ENCODE assay signal across 20 mouse cellular contexts in genomic region chr4:130389927-130390326, GRCm38 (mm10). TPM values are rescaled to one million over a fixed set of nuclear protein-coding genes. Genes with fewer than 3 reads are reported as not detected.
DNase-seq lines count a peak whose midpoint lies in the region; ATAC-seq and TF ChIP-seq lines count a peak whose summit lies in the region.
"Had no signal": no experiment of that assay in that cellular context is flagged by ENCODE, and none has a peak within 500 bp of the region (broad histone marks: within the 10 kb centered on the region; RNA-seq: fewer than 3 reads in every experiment).

No protein-coding gene starts in this region.

- no peak for TF ChIP-seq CTCF in intestine, postnatal 0 days (IDR thresholded peaks at IDR 0.05; ENCODE audit: low read depth)

- no peak overlapping the region for H3K27ac ChIP-seq in intestine, embryonic 15.5 days
- H3K27ac ChIP-seq in intestine, postnatal 0 days (ENCODE audit: low read depth, low read length), result no peak overlapping the region
- no peak overlapping the region for H3K27ac ChIP-seq in intestine, embryonic 16.5 days (ENCODE audit: low read length)
- H3K27ac ChIP-seq: embryonic facial prominence, embryonic 15.5 days; forebrain, embryonic 10.5 days had no signal

- no peaks in the 10 kb centered on the region for H3K9me3 ChIP-seq in intestine, embryonic 15.5 days
- no peaks in the 10 kb centered on the region for H3K9me3 ChIP-seq in intestine, postnatal 0 days (ENCODE audit: control insufficient read depth)
- H3K9me3 ChIP-seq in intestine, embryonic 16.5 days (ENCODE audit: control insufficient read depth, low read length), result no peaks in the 10 kb centered on the region
- H3K9me3 ChIP-seq: embryonic facial prominence, embryonic 13.5 days; embryonic facial prominence, embryonic 15.5 days; forebrain, embryonic 10.5 days; forebrain, embryonic 12.5 days; G1E had no signal

- H3K36me3 ChIP-seq in intestine, embryonic 15.5 days, result peaks cover 16% of the 10 kb centered on the region
- peaks cover 40% of the 10 kb centered on the region for H3K36me3 ChIP-seq in intestine, postnatal 0 days (ENCODE audit: control insufficient read depth, insufficient read depth)
- H3K36me3 ChIP-seq in intestine, embryonic 16.5 days (ENCODE audit: control insufficient read depth, insufficient read depth, low read length), result peaks cover 23% of the 10 kb centered on the region

- no peak overlapping the region for H3K4me3 ChIP-seq in intestine, embryonic 15.5 days (replicated peaks)
- H3K4me3 ChIP-seq in intestine, postnatal 0 days (ENCODE audit: low read depth, low read length), result no peak overlapping the region
- H3K4me3 ChIP-seq in intestine, embryonic 16.5 days (ENCODE audit: low read length), result no peak overlapping the region
- H3K4me3 ChIP-seq: embryonic facial prominence, embryonic 13.5 days; embryonic facial prominence, embryonic 15.5 days; erythroblast, embryonic 14.5 days; forebrain, embryonic 10.5 days; forebrain, embryonic 12.5 days had no signal

- H3K9ac ChIP-seq in intestine, embryonic 15.5 days, result no peak overlapping the region
- H3K9ac ChIP-seq in intestine, postnatal 0 days (ENCODE audit: low read depth, low read length), result no peak overlapping the region
- H3K9ac ChIP-seq in intestine, embryonic 16.5 days (ENCODE audit: low read depth, low read length), result no peak overlapping the region
- H3K9ac ChIP-seq: embryonic facial prominence, embryonic 13.5 days; embryonic facial prominence, embryonic 15.5 days; forebrain, embryonic 12.5 days had no signal

- no peak overlapping the region for H3K4me2 ChIP-seq in intestine, embryonic 15.5 days (replicated peaks)
- no peak overlapping the region for H3K4me2 ChIP-seq in intestine, postnatal 0 days (replicated peaks; ENCODE audit: low read depth)
- H3K4me2 ChIP-seq in intestine, embryonic 16.5 days (ENCODE audit: low read depth, low read length), result no peak overlapping the region
- H3K4me2 ChIP-seq: embryonic facial prominence, embryonic 13.5 days; embryonic facial prominence, embryonic 15.5 days; forebrain, embryonic 12.5 days had no signal

- WGBS in intestine, embryonic 15.5 days, result 66% methylated on average over 7 of the region's 7 CpGs
- WGBS in intestine, postnatal 0 days, result 41% methylated on average over 7 of the region's 7 CpGs
- 61% methylated on average over 7 of the region's 7 CpGs for WGBS in intestine, embryonic 16.5 days

- DNase-seq in adrenal gland, adult 2 months, result peak; percentile 18
- DNase-seq in adrenal gland, postnatal 4 days (ENCODE audit: low spot score in 2 of 2), result no peak
- DNase-seq in embryo, embryonic 10.5 days (ENCODE audit: low spot score), result no peak
- DNase-seq: B cell, adult 2 months; embryo, embryonic 11 days had no signal

- no peaks in the 10 kb centered on the region for H3K27me3 ChIP-seq in intestine, embryonic 15.5 days (replicated peaks)
- H3K27me3 ChIP-seq in intestine, postnatal 0 days (replicated peaks; ENCODE audit: control insufficient read depth, insufficient read depth, low read length), result no peaks in the 10 kb centered on the region
- no peaks in the 10 kb centered on the region for H3K27me3 ChIP-seq in intestine, embryonic 16.5 days (replicated peaks; ENCODE audit: control insufficient read depth, insufficient read depth, low read length)
- H3K27me3 ChIP-seq: CH12.LX; embryonic facial prominence, embryonic 13.5 days; embryonic facial prominence, embryonic 15.5 days; forebrain, embryonic 12.5 days; Patski had no signal

- ATAC-seq in intestine, embryonic 15.5 days, result peak; percentile 63; the same call in 1 of the 2 replicates
- ATAC-seq in intestine, postnatal 0 days, result no peak
- peak; percentile 58; the same call in 1 of the 2 replicates for ATAC-seq in intestine, embryonic 16.5 days
- ATAC-seq: activated CD4-positive, CD25-positive, alpha-beta regulatory T cell, adult 4 months; CD4-positive, CD25-positive, alpha-beta regulatory T cell, adult 4 months; forebrain, embryonic 14.5 days; forebrain, embryonic 16.5 days; Patski had no signal

- no peaks in the 10 kb centered on the region; the same call in 1 of the 2 replicates for H3K4me1 ChIP-seq in intestine, embryonic 15.5 days (replicated peaks)
- no peaks in the 10 kb centered on the region for H3K4me1 ChIP-seq in intestine, postnatal 0 days (replicated peaks; ENCODE audit: control insufficient read depth, insufficient read depth, low read length)
- H3K4me1 ChIP-seq in intestine, embryonic 16.5 days (ENCODE audit: control insufficient read depth, insufficient read depth, low read length), result no peaks in the 10 kb centered on the region
- H3K4me1 ChIP-seq: embryonic facial prominence, embryonic 13.5 days; embryonic facial prominence, embryonic 15.5 days had no signal

RNA-seq across cellular contexts. Expression of gene Snrnp40, which starts 30.0 kb away (rescaled TPM):
- total RNA-seq in adrenal gland, adult 2 months (2021), result 10 to 100 TPM; 31.4 to 33.6 TPM
- polyA plus RNA-seq in adrenal gland, adult 2 months (2012; rRNA removed), result 18.9 and 19.6 TPM in 2 replicates
- total RNA-seq in adrenal gland, postnatal 4 days (2021), result 10 to 100 TPM; 56.5 to 61.0 TPM
- 132 and 139 TPM in 2 replicates for polyA plus RNA-seq in intestine, embryonic 15.5 days (2015; fragmentation: Nextera tagmentation; extraction: Ambion mirVana)
- polyA plus RNA-seq in intestine, postnatal 0 days (2015; fragmentation: Nextera tagmentation; extraction: Ambion mirVana), result 44.3 and 46.1 TPM in 2 replicates
- 108 and 118 TPM in 2 replicates for polyA plus RNA-seq in intestine, embryonic 16.5 days (2015; fragmentation: Nextera tagmentation; extraction: Ambion mirVana)

RNA-seq across cellular contexts. Expression of gene Zcchc17, which starts 30.2 kb away (rescaled TPM):
- 10 to 100 TPM; 48.9 to 54.2 TPM for total RNA-seq in adrenal gland, adult 2 months (2021)
- 57.2 and 71.3 TPM in 2 replicates for polyA plus RNA-seq in adrenal gland, adult 2 months (2012; rRNA removed)
- total RNA-seq in adrenal gland, postnatal 4 days (2021), result 10 to 100 TPM; 32.3 to 34.9 TPM
- 60.8 and 66.4 TPM in 2 replicates for polyA plus RNA-seq in intestine, embryonic 15.5 days (2015; fragmentation: Nextera tagmentation; extraction: Ambion mirVana)
- 46.4 and 49.2 TPM in 2 replicates for polyA plus RNA-seq in intestine, postnatal 0 days (2015; fragmentation: Nextera tagmentation; extraction: Ambion mirVana)
- polyA plus RNA-seq in intestine, embryonic 16.5 days (2015; fragmentation: Nextera tagmentation; extraction: Ambion mirVana), result 56.3 and 59.7 TPM in 2 replicates
